Mouse (Mus musculus) thymus, adult 2 months (tissue): ENCODE data around the gene Lbx2.

Experiments
- CTCF ChIP-seq: fragments of 200-500 bp; IDR thresholded peaks from 2 replicates; pipeline ENCODE4 v1.5.1; 2012; ENCODE audit warnings: mild to moderate bottlenecking, control low read depth, low read length, moderate library complexity, borderline replicate concordance; ENCODE audit not compliant: control insufficient read depth, poor library complexity, insufficient read depth; ENCODE audit errors: extremely low read depth
- POLR2A ChIP-seq: fragments of 200-500 bp; IDR thresholded peaks from 2 replicates; pipeline ENCODE4 v1.6.1; 2012; ENCODE audit warnings: mild to moderate bottlenecking, low read length, control low read depth, moderate library complexity; ENCODE audit not compliant: control insufficient read depth, poor library complexity, insufficient read depth; ENCODE audit errors: extremely low read depth

DNA sequence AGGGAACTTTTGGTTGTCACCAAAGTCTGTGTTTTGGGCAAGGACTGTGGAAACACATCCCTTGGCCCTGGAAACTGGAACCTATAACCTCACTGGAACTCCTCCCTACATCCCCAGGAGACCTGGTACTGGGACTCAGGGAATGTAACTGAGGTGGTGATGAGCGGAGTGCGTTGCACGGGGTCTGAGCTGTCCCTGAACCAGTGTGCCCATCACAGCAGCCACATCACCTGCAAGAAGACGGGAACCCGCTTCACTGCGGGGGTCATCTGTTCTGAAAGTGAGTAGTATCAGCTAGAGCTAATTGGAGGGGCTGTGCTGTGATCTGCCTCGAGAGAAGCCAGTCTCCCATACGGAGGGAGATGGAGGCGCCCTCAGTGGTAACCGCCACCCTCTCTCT, 36.8 kb upstream of the Lbx2 start:
- TF ChIP-seq CTCF, result no peak
- no peak for TF ChIP-seq POLR2A
